Mouse (Mus musculus) C2C12 (cell line): ENCODE measurements around the gene Slc16a8. TPM values are rescaled to one million over a fixed set of nuclear protein-coding genes. Genes with fewer than 3 reads are reported as not detected.
A peak's percentile ranks its signal among the peaks of the same experiment; 100 is the strongest.
"Not testable (repeated sequence)": the region's sequence is repeated elsewhere in the genome, so short reads cannot be mapped to it uniquely, and the experiment has no call there.

Experiments
- H3K27me3 ChIP-seq: one replicate; pipeline ENCODE4 v1.6.1; 2011; ENCODE audit not compliant: control insufficient read depth, insufficient read depth, insufficient read length
- H3K36me3 ChIP-seq: one replicate; pipeline ENCODE4 v1.6.1; 2011; ENCODE audit not compliant: control insufficient read depth, insufficient read depth
- H3K4me3 ChIP-seq: one replicate; pipeline ENCODE4 v1.5.1; 2011; ENCODE audit warnings: mild to moderate bottlenecking, control low read depth; ENCODE audit not compliant: poor library complexity, insufficient read depth, severe bottlenecking
- H3K79me2 ChIP-seq: one replicate; pipeline ENCODE4 v1.6.1; 2011; ENCODE audit not compliant: control insufficient read depth, insufficient read depth
- H3K79me3 ChIP-seq: one replicate; pipeline ENCODE4 v1.6.1; 2011; ENCODE audit warnings: low read depth, control low read depth
- H3ac ChIP-seq: one replicate; pipeline ENCODE3; 2011; ENCODE audit warnings: low read depth; ENCODE audit not compliant: control insufficient read depth, insufficient read length
- CEBPB ChIP-seq: IDR thresholded peaks from one replicate; pipeline ENCODE4 v1.6.1; 2011; ENCODE audit warnings: low read depth, mild to moderate bottlenecking, control low read depth, moderate library complexity
- CTCF ChIP-seq: IDR thresholded peaks from one replicate; pipeline ENCODE4 v1.5.1; 2011; ENCODE audit not compliant: control insufficient read depth, insufficient read depth, insufficient read length
- FOSL1 ChIP-seq: IDR thresholded peaks from one replicate; pipeline ENCODE4 v1.8.0; 2011; ENCODE audit warnings: mild to moderate bottlenecking, low read length; ENCODE audit not compliant: poor library complexity, insufficient read depth, severe bottlenecking
- MAX ChIP-seq: IDR thresholded peaks from one replicate; pipeline ENCODE4 v1.6.1; 2011; ENCODE audit warnings: mild to moderate bottlenecking, control low read depth
- MYOD1 ChIP-seq: IDR thresholded peaks from one replicate; pipeline ENCODE4 v1.6.1; 2011; ENCODE audit warnings: low read depth; ENCODE audit not compliant: control insufficient read depth, insufficient read length
- MYOG ChIP-seq: IDR thresholded peaks from one replicate; pipeline ENCODE4 v1.6.1; 2011; ENCODE audit not compliant: control insufficient read depth, insufficient read length; ENCODE audit errors: extremely low read depth
- USF1 ChIP-seq: IDR thresholded peaks from one replicate; pipeline ENCODE4 v1.6.1; 2011; ENCODE audit warnings: low read depth, mild to moderate bottlenecking, control low read depth, moderate library complexity
- polyA plus RNA-seq: library from polyadenylated mRNA; unstranded; fragments of >200 nt; fragmentation: generic; extraction: Trizol; gene quantifications from one replicate; pipeline ENCODE4 v1.2.1, GENCODE M21; 2012; ENCODE audit warnings: missing spikeins

Gene Slc16a8
- polyA plus RNA-seq, 1 experiment: 0.11 TPM

DNA sequence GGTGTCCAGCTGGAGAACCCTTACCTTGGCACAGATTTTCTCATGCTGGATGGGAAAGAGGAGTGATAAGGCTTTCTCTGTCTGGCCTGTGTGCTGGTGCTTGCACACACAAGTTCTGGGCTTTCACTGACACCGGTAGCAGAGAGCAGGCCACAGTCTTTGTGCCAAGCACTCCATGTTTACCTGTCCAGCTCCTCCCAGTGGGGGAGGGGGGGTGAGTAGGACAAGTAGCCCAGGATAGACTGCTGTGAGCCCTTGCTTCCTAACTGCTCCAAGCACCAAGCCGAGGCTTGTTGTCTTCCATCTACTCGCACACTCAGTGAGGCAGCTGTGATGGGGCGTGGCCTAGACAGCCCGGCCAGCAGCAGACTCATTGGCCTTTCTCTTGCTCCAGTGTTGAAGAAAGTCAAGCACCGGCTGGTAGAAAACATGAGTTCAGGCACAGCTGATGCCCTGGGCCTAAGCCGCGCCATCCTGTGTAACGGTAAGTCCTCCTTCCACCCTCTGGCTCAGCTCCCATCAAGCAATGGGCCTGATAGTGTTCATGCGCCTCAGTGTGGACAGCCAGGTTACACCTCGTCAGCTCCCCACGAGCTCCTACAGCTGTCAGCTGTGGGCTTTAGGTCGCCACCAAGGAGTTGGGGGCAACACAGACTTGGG, 11.9 kb downstream of the Slc16a8 start:
- no peaks in the 10 kb centered on the region for H3K79me2 ChIP-seq
- no peaks in the 10 kb centered on the region for H3K27me3 ChIP-seq
- TF ChIP-seq USF1: no peak
- TF ChIP-seq MYOG: no peak
- no peak for TF ChIP-seq FOSL1
- TF ChIP-seq CEBPB: no peak
- no peak for TF ChIP-seq MAX
- TF ChIP-seq CTCF: no peak
- no peak for TF ChIP-seq MYOD1
- H3K4me3 ChIP-seq: no peak overlapping the region
- no peak overlapping the region for H3ac ChIP-seq
- H3K36me3 ChIP-seq: peaks cover 24% of the 10 kb centered on the region
- H3K79me3 ChIP-seq: no peaks in the 10 kb centered on the region

GRCm38 (mm10) chr15:79238036-79238435, 16.5 kb downstream of the Slc16a8 start:
- Histone ChIP-seq H3K79me3 (no peaks in the 10 kb centered on the region), H3K36me3 (peaks cover 30% of the 10 kb centered on the region), H3K4me3 (no peak overlapping the region), H3K27me3 (no peaks in the 10 kb centered on the region), H3ac (peak overlapping the region; percentile 9), H3K79me2 (no peaks in the 10 kb centered on the region)
- no peak for TF ChIP-seq CTCF
- no peak for TF ChIP-seq FOSL1
- TF ChIP-seq MAX: no peak
- no peak for TF ChIP-seq MYOG
- no peak for TF ChIP-seq USF1
- TF ChIP-seq MYOD1: no peak
- TF ChIP-seq CEBPB: no peak

GRCm38 (mm10) chr15:79235268-79235667, 19.3 kb downstream of the Slc16a8 start:
- Histone ChIP-seq H3K79me2 (no peaks in the 10 kb centered on the region), H3K79me3 (no peaks in the 10 kb centered on the region), H3ac (no peak overlapping the region), H3K27me3 (no peaks in the 10 kb centered on the region), H3K4me3 (no peak overlapping the region), H3K36me3 (peaks cover 18% of the 10 kb centered on the region)
- no peak for TF ChIP-seq CEBPB
- no peak for TF ChIP-seq USF1
- no peak for TF ChIP-seq MAX
- no peak for TF ChIP-seq FOSL1
- TF ChIP-seq CTCF: no peak
- no peak for TF ChIP-seq MYOG
- TF ChIP-seq MYOD1: no peak

GRCm38 (mm10) chr15:79229058-79229821, 25.3 kb downstream of the Slc16a8 start, which contains the start of the genes Pick1 and Gm49486:
Pick1 (plus strand) TSS chr15:79229173.
Gm49486 (plus strand) TSS chr15:79229391.
- no peak for TF ChIP-seq MYOD1
- no peak for TF ChIP-seq USF1
- TF ChIP-seq MYOG: no peak
- no peak for TF ChIP-seq FOSL1
- TF ChIP-seq MAX: peak; percentile 4
- TF ChIP-seq CEBPB: no peak
- TF ChIP-seq CTCF: no peak
- H3K79me3 ChIP-seq: no peaks in the 10 kb centered on the region
- no peaks in the 10 kb centered on the region for H3K27me3 ChIP-seq
- peak within 1 kb of the TSS; percentile 67 for H3ac ChIP-seq
- H3K4me3 ChIP-seq: peak within 1 kb of the TSS; percentile 82
- no peaks in the 10 kb centered on the region for H3K79me2 ChIP-seq
- no peaks in the 10 kb centered on the region for H3K36me3 ChIP-seq

GRCm38 (mm10) chr15:79225780-79226179, 28.8 kb downstream of the Slc16a8 start:
- peaks cover 12% of the 10 kb centered on the region for H3K27me3 ChIP-seq
- H3ac ChIP-seq, H3K79me3 ChIP-seq, H3K79me2 ChIP-seq, H3K36me3 ChIP-seq, H3K4me3 ChIP-seq: not testable (repeated sequence)

- Histone ChIP-seq H3K27me3 (peaks cover 23% of the 10 kb centered on the region), H3K36me3 (no peaks in the 10 kb centered on the region)
- TF ChIP-seq MYOD1 (no peak), CTCF (peak; percentile 80)
Observed at GRCm38 (mm10) chr15:79224685-79225084, 29.9 kb downstream of the Slc16a8 start.

More at GRCm38 (mm10) chr15:79224685-79225084, 29.9 kb downstream of the Slc16a8 start:
- Histone ChIP-seq H3K4me3 (no peak overlapping the region), H3ac (no peak overlapping the region), H3K79me3 (no peaks in the 10 kb centered on the region), H3K79me2 (no peaks in the 10 kb centered on the region)
